Mouse (Mus musculus) adrenal gland, postnatal 25 days (tissue): Measurements from ENCODE around the gene Coa6. TPM values are rescaled to one million over a fixed set of nuclear protein-coding genes. Genes with fewer than 3 reads are reported as not detected.
A peak's percentile ranks its signal among the peaks of the same experiment; 100 is the strongest.

Experiments used
- DNase-seq: peaks from one replicate; pipeline ENCODE4 v3.0.0; 2021; ENCODE audit warnings: mixed read lengths
- total RNA-seq: library from RNA; stranded (reverse); gene quantifications from 2 replicates; pipeline ENCODE4 v1.2.3, GENCODE M21; 2021

Gene Coa6
- total RNA-seq, 1 experiment from 2014 or later: 31.9 TPM

DNA sequence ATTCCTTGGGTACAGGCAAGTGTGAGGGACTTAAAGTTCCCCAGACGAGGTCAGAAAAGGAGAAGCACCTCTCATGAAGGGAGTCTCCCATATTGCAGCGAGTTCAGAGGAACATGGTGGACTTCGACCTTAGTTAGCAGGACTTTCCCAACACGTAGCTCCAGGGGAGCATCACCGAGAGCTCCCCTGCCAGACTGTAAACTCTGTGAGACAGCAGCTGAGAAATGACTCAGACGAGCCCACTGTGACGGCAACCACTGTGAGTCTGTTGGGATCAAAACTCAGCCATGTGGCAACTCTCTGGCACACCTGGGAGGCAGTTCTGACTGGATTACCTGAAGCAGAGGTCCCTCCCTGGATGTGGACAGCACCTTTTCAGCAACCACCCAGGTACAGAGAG, 41.8 kb downstream of the Coa6 start:
- DNase-seq: no peak

DNA sequence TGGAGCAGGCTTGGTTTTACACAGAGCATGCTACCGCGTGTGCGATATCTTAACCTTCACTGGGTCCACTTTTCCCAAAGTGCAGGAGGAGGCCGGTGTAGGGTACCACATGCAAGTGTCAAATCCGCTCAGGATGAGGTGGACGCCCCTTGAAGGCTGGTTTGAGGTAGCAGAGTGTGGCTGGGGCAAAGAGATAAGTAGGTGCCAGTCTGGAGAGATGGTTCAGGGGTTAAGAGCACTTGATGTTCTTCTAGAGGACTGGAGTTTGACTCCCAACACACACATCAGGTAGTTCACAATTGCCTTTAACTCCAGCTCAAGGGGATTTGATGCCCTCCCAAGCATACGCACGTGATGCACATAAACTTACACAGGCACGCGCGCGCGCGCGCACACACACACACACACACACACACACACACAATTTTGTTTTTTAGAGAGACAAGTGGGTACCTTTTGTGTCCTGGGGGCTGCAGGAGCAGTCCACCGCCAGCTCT, 51.5 kb downstream of the Coa6 start:
- no peak for DNase-seq

DNA sequence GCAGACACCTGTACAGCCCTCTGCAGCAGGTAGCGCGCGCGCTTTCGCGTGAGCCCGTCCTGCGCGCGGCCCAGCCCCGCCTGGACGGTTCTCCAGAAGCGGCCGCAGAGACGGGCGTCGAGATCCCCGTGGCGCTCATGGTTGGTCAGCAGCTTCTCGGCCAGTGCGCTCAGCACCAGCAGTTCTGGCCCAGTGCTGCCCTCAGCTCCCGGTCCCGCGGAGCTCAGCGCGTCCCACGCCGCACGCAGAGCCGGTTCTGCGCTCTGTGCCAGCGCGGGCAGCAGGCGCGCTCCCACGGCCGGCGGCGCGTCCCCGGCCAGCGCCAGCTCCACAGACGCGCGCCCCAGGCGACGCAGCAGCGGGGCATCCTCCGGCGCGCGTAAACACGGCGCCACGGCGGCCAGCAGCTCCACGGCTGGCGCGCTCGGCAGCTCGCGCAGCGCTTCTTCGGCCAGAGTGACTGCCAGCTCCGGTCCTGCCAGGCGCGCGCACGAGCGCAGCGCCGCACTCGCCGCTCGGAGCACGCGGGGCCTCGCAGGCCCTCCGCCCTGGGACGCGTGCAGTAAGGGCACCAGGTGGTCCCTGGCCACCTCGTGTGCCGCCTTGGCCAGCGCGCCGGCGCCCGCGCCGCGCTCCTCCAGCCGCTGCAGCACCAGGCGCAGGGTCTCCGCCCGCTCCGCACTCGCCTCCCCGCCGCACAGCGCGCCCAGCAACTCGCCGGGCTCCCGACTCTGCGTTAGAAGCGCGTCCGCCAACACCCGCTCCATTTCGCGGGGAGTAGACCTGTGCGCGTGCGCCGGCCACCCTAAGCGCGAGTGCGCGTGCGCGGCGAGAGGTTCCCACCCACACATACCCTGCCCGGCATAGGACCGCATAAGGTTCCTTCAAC, 52.2 kb downstream of the Coa6 start, which contains the start of gene Tarbp1:
Gene Tarbp1, minus strand, starts transcription at position 767 of the 889 bp plus-strand sequence.
- peak; percentile 95 for DNase-seq

Other genes starting within 250 kb of the Coa6 start
- gene Slc35f3, start 124.0 kb upstream of the Coa6 start, total RNA-seq: 1.4 and 3.5 TPM in 2 replicates
- gene Tarbp1, start 52.5 kb downstream of the Coa6 start, total RNA-seq: 8.9 and 9.3 TPM in 2 replicates
- gene Irf2bp2, start 171.5 kb downstream of the Coa6 start, total RNA-seq: 81.3 and 82.6 TPM in 2 replicates